Mouse (Mus musculus): ENCODE data around the gene Tmem144. TPM values are rescaled to one million over a fixed set of nuclear protein-coding genes. Genes with fewer than 3 reads are reported as not detected.
A peak's percentile ranks its signal among the peaks of the same experiment; 100 is the strongest.

Tmem144 gene
- 2.2 and 2.3 TPM in 2 replicates for polyA plus RNA-seq (2015; fragmentation: Nextera tagmentation; extraction: Ambion mirVana)

GRCm38 (mm10) chr3:79852654-79853166 lies at the start of gene Tmem144:
Tmem144 (minus strand) TSS chr3:79852773.
- H3K27ac ChIP-seq (ENCODE audit: low read depth, low read length): no peak within 1 kb of the TSS
- no peak within 1 kb of the TSS for H3K9ac ChIP-seq (ENCODE audit: low read depth, low read length)
- no peaks in the 10 kb centered on the region for H3K36me3 ChIP-seq (ENCODE audit: control insufficient read depth, insufficient read depth, low read length)
- 57% methylated on average over 8 of the region's 8 CpGs for WGBS
- H3K4me1 ChIP-seq (ENCODE audit: control insufficient read depth, insufficient read depth, low read depth, low read length): no peaks in the 10 kb centered on the region
- no peaks in the 10 kb centered on the region for H3K27me3 ChIP-seq (replicated peaks; ENCODE audit: control insufficient read depth, insufficient read depth, low read length)
- peak; percentile 67; the same call in 1 of the 2 replicates for ATAC-seq
- H3K9me3 ChIP-seq (ENCODE audit: control insufficient read depth, low read length): no peaks in the 10 kb centered on the region
- H3K4me2 ChIP-seq (ENCODE audit: low read length): no peak within 1 kb of the TSS
- no peak within 1 kb of the TSS for H3K4me3 ChIP-seq (ENCODE audit: low read length)

DNA sequence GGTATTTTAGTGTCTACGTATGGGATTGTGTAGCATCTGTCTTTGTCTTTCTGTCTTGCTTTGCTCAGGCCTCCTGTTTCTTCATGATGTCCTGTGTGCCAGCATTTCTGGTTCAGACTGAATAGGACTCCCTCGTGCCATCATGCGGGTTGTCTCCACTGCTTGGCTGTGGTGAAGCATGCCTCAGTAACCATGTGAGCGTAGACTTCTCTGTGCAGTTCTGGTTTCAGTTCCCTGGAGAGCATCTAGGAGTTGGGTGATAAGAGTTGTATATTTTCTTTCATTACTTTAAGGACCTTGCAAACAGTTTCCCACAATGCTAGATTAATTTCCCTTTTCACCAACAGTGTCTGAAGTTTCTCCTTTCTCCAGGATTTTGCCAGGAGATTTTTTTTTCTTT lies 49.2 kb upstream of the Tmem144 start:
- Histone ChIP-seq H3K9me3 (ENCODE audit: control insufficient read depth, low read length) (no peaks in the 10 kb centered on the region), H3K4me3 (ENCODE audit: low read length) (no peak overlapping the region), H3K36me3 (ENCODE audit: control insufficient read depth, insufficient read depth, low read length) (no peaks in the 10 kb centered on the region), H3K4me2 (ENCODE audit: low read length) (no peak overlapping the region), H3K9ac (ENCODE audit: low read depth, low read length) (no peak overlapping the region), H3K27ac (ENCODE audit: low read depth, low read length) (no peak overlapping the region), H3K27me3 (replicated peaks; ENCODE audit: control insufficient read depth, insufficient read depth, low read length) (no peaks in the 10 kb centered on the region), H3K4me1 (ENCODE audit: control insufficient read depth, insufficient read depth, low read depth, low read length) (peaks cover 9% of the 10 kb centered on the region)
- no peak for ATAC-seq
- 95% methylated on average over 4 of the region's 4 CpGs for WGBS

DNA sequence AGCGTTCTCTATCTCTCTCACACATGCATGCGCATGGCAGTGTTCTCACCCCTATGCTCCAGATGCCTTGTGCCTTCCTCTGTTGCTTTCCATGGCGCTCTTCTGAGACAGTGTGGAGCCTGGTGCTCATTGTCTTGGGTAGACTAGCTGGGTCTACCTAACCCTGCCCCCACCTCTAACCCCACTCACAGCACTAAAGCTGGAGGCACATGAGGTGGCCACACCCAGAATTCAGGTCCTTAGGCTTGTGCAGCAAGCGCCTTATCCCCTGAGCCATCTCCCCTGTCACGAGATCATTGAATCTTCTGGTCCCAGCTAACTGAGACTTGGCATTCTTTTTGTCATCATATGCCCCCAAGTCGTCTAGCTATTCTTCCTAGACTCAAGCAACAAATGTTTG lies 48.7 kb upstream of the Tmem144 start:
- Histone ChIP-seq H3K4me3 (ENCODE audit: low read length) (no peak overlapping the region), H3K9me3 (ENCODE audit: control insufficient read depth, low read length) (no peaks in the 10 kb centered on the region), H3K27me3 (replicated peaks; ENCODE audit: control insufficient read depth, insufficient read depth, low read length) (no peaks in the 10 kb centered on the region), H3K36me3 (ENCODE audit: control insufficient read depth, insufficient read depth, low read length) (no peaks in the 10 kb centered on the region), H3K27ac (ENCODE audit: low read depth, low read length) (no peak overlapping the region), H3K4me1 (ENCODE audit: control insufficient read depth, insufficient read depth, low read depth, low read length) (peaks cover 9% of the 10 kb centered on the region), H3K9ac (ENCODE audit: low read depth, low read length) (no peak overlapping the region), H3K4me2 (ENCODE audit: low read length) (no peak overlapping the region)
- ATAC-seq: no peak
- WGBS: 92% methylated on average over 6 of the region's 6 CpGs

DNA sequence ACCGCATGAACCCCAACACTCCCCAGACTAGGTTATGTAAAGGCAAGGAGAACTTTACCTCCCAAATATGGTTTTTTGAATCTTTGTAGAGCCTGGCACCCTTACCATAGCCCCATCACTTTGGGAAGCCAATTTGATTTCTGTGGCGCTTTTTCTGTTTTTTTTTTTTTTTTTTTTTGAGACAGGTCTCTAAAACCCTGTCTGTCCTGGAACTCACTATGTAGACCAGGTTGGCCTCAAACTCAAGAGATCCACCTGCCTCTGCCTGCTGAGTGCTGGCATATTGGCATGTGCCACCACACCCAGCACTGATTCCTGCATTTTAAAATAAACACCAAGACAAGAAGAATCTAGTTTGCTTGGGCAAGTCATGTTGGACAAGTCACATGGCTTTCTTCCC lies 47.9 kb upstream of the Tmem144 start:
- 90% methylated on average over 2 of the region's 2 CpGs for WGBS
- no peak overlapping the region for H3K27ac ChIP-seq (ENCODE audit: low read depth, low read length)
- no peaks in the 10 kb centered on the region for H3K27me3 ChIP-seq (replicated peaks; ENCODE audit: control insufficient read depth, insufficient read depth, low read length)

DNA sequence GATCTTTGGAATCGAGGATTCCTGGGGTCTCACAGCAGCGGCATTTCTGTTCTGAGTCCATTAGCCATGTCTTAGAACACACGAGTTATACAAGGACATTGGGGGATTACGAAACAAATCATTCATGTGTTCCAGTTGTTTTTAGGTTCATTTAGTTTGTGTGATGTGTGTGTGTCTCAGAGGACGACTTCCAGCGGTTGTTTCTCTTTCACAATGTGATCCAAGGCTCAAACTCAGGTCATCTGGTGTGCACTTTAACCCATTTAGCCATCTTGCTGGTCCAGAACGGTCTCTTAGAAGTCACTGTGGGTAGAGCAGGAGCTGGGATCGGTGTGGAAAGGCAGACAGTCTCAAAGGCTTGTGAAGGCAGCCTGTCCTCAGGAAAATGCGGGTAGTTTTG lies 47.3 kb upstream of the Tmem144 start:
- 89% methylated on average over 9 of the region's 9 CpGs for whole genome bisulfite sequencing
- H3K4me2 ChIP-seq (ENCODE audit: low read length): no peak overlapping the region
- ATAC-seq: no peak
- no peaks in the 10 kb centered on the region for H3K9me3 ChIP-seq (ENCODE audit: control insufficient read depth, low read length)
- H3K27ac ChIP-seq (ENCODE audit: low read depth, low read length): no peak overlapping the region
- no peak overlapping the region for H3K4me3 ChIP-seq (ENCODE audit: low read length)
- no peaks in the 10 kb centered on the region for H3K36me3 ChIP-seq (ENCODE audit: control insufficient read depth, insufficient read depth, low read length)
- H3K4me1 ChIP-seq (ENCODE audit: control insufficient read depth, insufficient read depth, low read depth, low read length): peaks cover 9% of the 10 kb centered on the region
- H3K9ac ChIP-seq (ENCODE audit: low read depth, low read length): no peak overlapping the region
- no peaks in the 10 kb centered on the region for H3K27me3 ChIP-seq (replicated peaks; ENCODE audit: control insufficient read depth, insufficient read depth, low read length)

More for the DNA sequence above, 47.9 kb upstream of the Tmem144 start:
- Histone ChIP-seq H3K36me3 (ENCODE audit: control insufficient read depth, insufficient read depth, low read length) (no peaks in the 10 kb centered on the region), H3K4me3 (ENCODE audit: low read length) (no peak overlapping the region), H3K9ac (ENCODE audit: low read depth, low read length) (no peak overlapping the region), H3K4me1 (ENCODE audit: control insufficient read depth, insufficient read depth, low read depth, low read length) (peaks cover 9% of the 10 kb centered on the region), H3K9me3 (ENCODE audit: control insufficient read depth, low read length) (no peaks in the 10 kb centered on the region), H3K4me2 (ENCODE audit: low read length) (no peak overlapping the region)
- no peak for ATAC-seq

- Histone ChIP-seq H3K4me1 (ENCODE audit: control insufficient read depth, insufficient read depth, low read depth, low read length) (peaks cover 4% of the 10 kb centered on the region), H3K27ac (ENCODE audit: low read depth, low read length) (no peak overlapping the region), H3K36me3 (ENCODE audit: control insufficient read depth, insufficient read depth, low read length) (no peaks in the 10 kb centered on the region), H3K4me2 (ENCODE audit: low read length) (no peak overlapping the region), H3K27me3 (replicated peaks; ENCODE audit: control insufficient read depth, insufficient read depth, low read length) (no peaks in the 10 kb centered on the region), H3K4me3 (ENCODE audit: low read length) (no peak overlapping the region), H3K9ac (ENCODE audit: low read depth, low read length) (no peak overlapping the region), H3K9me3 (ENCODE audit: control insufficient read depth, low read length) (no peaks in the 10 kb centered on the region)
- no peak for ATAC-seq
These were observed 45.9 kb upstream of the Tmem144 start for GRCm38 (mm10) chr3:79898514-79898913.

DNA sequence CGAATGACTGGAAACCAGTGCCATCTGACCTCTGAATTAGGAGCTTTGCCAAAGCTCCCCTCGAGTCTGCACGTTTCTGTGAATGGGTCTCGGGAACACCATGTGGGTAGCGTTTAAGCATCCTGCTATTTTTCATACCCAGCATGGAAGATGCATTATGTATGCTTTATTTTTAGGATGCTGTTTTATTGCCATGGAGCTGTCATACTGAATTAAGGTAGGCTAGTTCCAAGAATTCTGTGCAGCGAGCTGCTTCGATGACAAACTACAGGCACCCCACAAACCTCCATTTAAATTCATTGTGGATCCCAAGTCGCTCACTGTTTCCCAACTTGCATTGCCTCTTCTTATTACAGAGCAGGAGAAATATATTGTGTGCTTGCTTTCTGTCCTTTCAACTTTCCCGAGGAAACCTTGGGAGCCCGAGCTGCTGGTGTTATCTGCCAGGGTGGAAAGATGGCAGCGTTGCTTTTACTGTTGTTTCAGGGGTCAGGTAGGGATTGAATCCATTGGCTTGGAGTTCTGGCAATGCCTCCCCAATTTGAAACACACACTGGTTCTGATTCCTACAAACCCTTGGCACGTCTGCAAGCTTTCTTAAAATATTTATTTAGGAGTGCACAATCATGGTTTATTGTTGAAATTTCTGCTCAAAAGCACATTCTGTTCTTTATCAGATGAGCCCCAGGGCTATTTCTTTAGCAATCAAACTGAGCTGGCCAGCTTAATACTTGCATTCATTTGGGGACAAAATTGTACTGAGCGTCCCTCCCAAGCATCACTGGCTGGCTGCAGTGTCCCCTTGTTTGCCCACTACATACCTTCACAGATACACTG lies 45.2 kb upstream of the Tmem144 start:
- 44% methylated on average over 13 of the region's 13 CpGs for whole genome bisulfite sequencing
- 0 out of 2 replicates have a peak, but pooled peaks have one; percentile 50 for ATAC-seq
- Histone ChIP-seq H3K27me3 (replicated peaks; ENCODE audit: control insufficient read depth, insufficient read depth, low read length) (no peaks in the 10 kb centered on the region), H3K36me3 (ENCODE audit: control insufficient read depth, insufficient read depth, low read length) (no peaks in the 10 kb centered on the region), H3K9ac (ENCODE audit: low read depth, low read length) (no peak overlapping the region), H3K4me1 (ENCODE audit: control insufficient read depth, insufficient read depth, low read depth, low read length) (peaks cover 4% of the 10 kb centered on the region), H3K4me2 (ENCODE audit: low read length) (no peak overlapping the region), H3K9me3 (ENCODE audit: control insufficient read depth, low read length) (no peaks in the 10 kb centered on the region), H3K4me3 (ENCODE audit: low read length) (no peak overlapping the region), H3K27ac (ENCODE audit: low read depth, low read length) (no peak overlapping the region; the same call in 1 of the 2 replicates)

DNA sequence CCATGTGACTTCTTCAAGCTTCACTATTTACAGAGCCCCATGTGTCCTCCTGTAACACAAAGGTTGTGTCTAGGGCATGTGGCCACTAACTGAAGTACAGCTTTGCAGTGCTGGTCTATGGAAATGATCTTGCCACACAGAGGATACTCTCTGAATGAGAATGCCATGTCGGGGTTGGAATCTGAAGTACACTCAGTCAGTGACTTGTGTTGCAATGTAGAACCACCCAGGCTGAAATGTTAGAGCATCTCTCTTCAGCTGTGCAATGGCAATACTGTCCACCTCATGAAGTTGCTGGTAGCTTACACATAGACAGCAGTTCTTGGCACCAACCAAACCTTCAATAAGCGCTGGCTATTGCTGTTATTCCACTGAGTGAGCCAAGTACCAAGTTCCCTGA lies 35.4 kb upstream of the Tmem144 start:
- Histone ChIP-seq H3K4me1 (ENCODE audit: control insufficient read depth, insufficient read depth, low read depth, low read length) (no peaks in the 10 kb centered on the region; the same call in 1 of the 2 replicates), H3K27me3 (replicated peaks; ENCODE audit: control insufficient read depth, insufficient read depth, low read length) (peaks cover 4% of the 10 kb centered on the region; the same call in 1 of the 2 replicates), H3K4me2 (ENCODE audit: low read length) (no peak overlapping the region), H3K4me3 (ENCODE audit: low read length) (no peak overlapping the region), H3K9ac (ENCODE audit: low read depth, low read length) (no peak overlapping the region), H3K27ac (ENCODE audit: low read depth, low read length) (no peak overlapping the region), H3K9me3 (ENCODE audit: control insufficient read depth, low read length) (no peaks in the 10 kb centered on the region), H3K36me3 (ENCODE audit: control insufficient read depth, insufficient read depth, low read length) (no peaks in the 10 kb centered on the region)
- no peak for ATAC-seq
- WGBS: 89% methylated on average over 2 of the region's 2 CpGs

DNA sequence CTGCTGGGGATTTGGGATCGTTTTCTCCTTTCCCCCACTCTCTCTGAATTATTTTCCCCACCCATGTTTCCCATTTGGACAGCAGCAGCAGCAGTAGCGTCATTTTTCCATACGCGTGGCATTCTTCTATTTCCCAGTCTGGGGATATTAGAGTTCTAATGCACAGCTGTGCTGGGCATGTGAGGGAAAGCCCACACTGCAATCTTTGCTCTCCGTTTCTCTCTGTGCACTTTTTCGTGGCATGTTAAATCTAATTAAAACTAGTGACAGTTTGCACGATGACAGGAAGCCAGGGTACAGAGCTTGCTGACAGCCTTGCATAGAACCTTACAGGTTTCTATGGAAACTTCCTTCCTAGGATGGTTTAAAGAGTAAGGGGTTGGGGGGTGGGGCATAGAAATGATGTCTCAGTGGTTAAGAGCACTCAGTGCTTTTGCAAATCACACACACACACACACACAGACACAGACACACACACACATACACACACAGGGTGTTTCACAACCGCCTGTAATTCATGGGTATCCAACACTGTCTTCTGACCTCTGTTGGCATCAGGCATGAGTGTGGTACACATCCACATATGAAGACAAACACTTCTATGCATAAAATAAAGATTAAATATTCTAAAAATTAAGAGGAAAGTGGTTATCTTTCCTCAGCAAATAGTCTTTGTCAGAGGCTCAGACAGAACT lies 34.7 kb upstream of the Tmem144 start:
- Histone ChIP-seq H3K4me1 (ENCODE audit: control insufficient read depth, insufficient read depth, low read depth, low read length) (no peaks in the 10 kb centered on the region; the same call in 1 of the 2 replicates), H3K27me3 (replicated peaks; ENCODE audit: control insufficient read depth, insufficient read depth, low read length) (peaks cover 4% of the 10 kb centered on the region; the same call in 1 of the 2 replicates), H3K27ac (ENCODE audit: low read depth, low read length) (no peak overlapping the region), H3K4me2 (ENCODE audit: low read length) (peak overlapping the region; percentile 20; the same call in 1 of the 2 replicates), H3K9ac (ENCODE audit: low read depth, low read length) (no peak overlapping the region), H3K36me3 (ENCODE audit: control insufficient read depth, insufficient read depth, low read length) (no peaks in the 10 kb centered on the region), H3K4me3 (ENCODE audit: low read length) (no peak overlapping the region), H3K9me3 (ENCODE audit: control insufficient read depth, low read length) (no peaks in the 10 kb centered on the region)
- 48% methylated on average over 8 of the region's 8 CpGs for WGBS
- ATAC-seq: peak; percentile 75
